Mouse (Mus musculus) ES-E14 (cell line): ENCODE measurements around the gene Slc17a3.

Source experiments
- CHD2 ChIP-seq: IDR thresholded peaks from 2 replicates; pipeline ENCODE4 v1.6.1; 2014; ENCODE audit warnings: mild to moderate bottlenecking, low read depth, low read length, inconsistent platforms
- HCFC1 ChIP-seq: IDR thresholded peaks from 2 replicates; pipeline ENCODE4 v1.6.1; 2012; ENCODE audit warnings: low read length, inconsistent platforms, borderline replicate concordance; ENCODE audit not compliant: insufficient read depth
- MAFK ChIP-seq: IDR thresholded peaks from 2 replicates; pipeline ENCODE4 v1.6.1; 2014; ENCODE audit warnings: mild to moderate bottlenecking, low read depth, low read length, inconsistent platforms; ENCODE audit not compliant: insufficient read depth

- TF ChIP-seq CHD2 (no peak), HCFC1 (no peak), MAFK (no peak)
These were observed 46.7 kb upstream of the Slc17a3 start for GRCm38 (mm10) chr13:23792520-23792919.
